ENCODE assay signal across 18 mouse cellular contexts in the genomic region with DNA sequence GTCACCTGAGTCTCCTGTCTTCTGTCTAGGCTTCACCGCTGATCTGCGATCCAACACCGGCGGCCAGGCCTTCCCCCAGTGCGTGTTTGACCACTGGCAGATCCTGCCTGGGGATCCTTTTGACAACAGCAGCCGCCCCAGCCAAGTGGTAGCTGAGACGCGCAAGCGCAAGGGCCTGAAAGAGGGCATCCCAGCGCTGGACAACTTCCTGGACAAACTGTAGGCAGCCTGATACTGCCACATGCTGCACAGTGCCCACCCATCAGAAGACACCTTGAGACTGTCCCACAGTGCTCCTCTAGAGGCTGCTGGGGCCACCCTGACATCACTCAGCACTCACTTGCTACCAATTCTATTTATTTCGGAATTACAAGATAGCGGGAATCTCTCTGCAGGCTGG. TPM values are rescaled to one million over a fixed set of nuclear protein-coding genes. Genes with fewer than 3 reads are reported as not detected.
DNase-seq lines count a peak whose midpoint lies in the region; ATAC-seq lines count a peak whose summit lies in the region.
"Not testable (repeated sequence)": the region's sequence is repeated elsewhere in the genome, so short reads cannot be mapped to it uniquely, and the experiment has no call there.
"Had no signal": no experiment of that assay in that cellular context is flagged by ENCODE, and none has a peak within 500 bp of the region (broad histone marks: within the 10 kb centered on the region; RNA-seq: fewer than 3 reads in every experiment).

No protein-coding gene starts in this region.

- ATAC-seq in embryonic facial prominence, embryonic 15.5 days (ENCODE audit: insufficient number of reproducible peaks, low FRiP score, low TSS enrichment, low read depth); heart, embryonic 11.5 days (replicated peaks; ENCODE audit: insufficient number of reproducible peaks, low FRiP score, low TSS enrichment); hindbrain, embryonic 12.5 days (ENCODE audit: low FRiP score); kidney, embryonic 15.5 days (replicated peaks; ENCODE audit: low FRiP score); liver, embryonic 15.5 days (ENCODE audit: insufficient read depth); midbrain, embryonic 15.5 days (replicated peaks): not testable (repeated sequence)

- 76% methylated on average over 12 of the region's 12 CpGs for WGBS in embryonic facial prominence, embryonic 15.5 days
- 75% methylated on average over 12 of the region's 12 CpGs for WGBS in heart, embryonic 11.5 days (ENCODE audit: insufficient replicate concordance)
- 82% methylated on average over 12 of the region's 12 CpGs for WGBS in hindbrain, embryonic 12.5 days
- 83% methylated on average over 12 of the region's 12 CpGs for WGBS in kidney, embryonic 15.5 days
- 82% methylated on average over 12 of the region's 12 CpGs for WGBS in liver, embryonic 15.5 days (ENCODE audit: insufficient replicate concordance)
- WGBS in midbrain, embryonic 15.5 days = 75% methylated on average over 12 of the region's 12 CpGs

- not testable (repeated sequence) for H3K9ac ChIP-seq in embryonic facial prominence, embryonic 15.5 days; heart, embryonic 11.5 days (ENCODE audit: low read depth, low read length); kidney, embryonic 15.5 days; liver, embryonic 15.5 days; midbrain, embryonic 15.5 days
- peak overlapping the region; percentile 18; the same call in 1 of the 2 replicates for H3K9ac ChIP-seq in hindbrain, embryonic 12.5 days

- H3K4me3 ChIP-seq in embryonic facial prominence, embryonic 15.5 days (replicated peaks); heart, embryonic 11.5 days (ENCODE audit: low read depth, low read length); hindbrain, embryonic 12.5 days; liver, embryonic 15.5 days (replicated peaks); midbrain, embryonic 15.5 days: not testable (repeated sequence)
- peak overlapping the region; percentile 67; the same call in 1 of the 2 replicates for H3K4me3 ChIP-seq in kidney, embryonic 15.5 days (replicated peaks)

- H3K4me2 ChIP-seq in embryonic facial prominence, embryonic 15.5 days (replicated peaks); heart, embryonic 11.5 days; hindbrain, embryonic 12.5 days (replicated peaks); kidney, embryonic 15.5 days; midbrain, embryonic 15.5 days: not testable (repeated sequence)
- H3K4me2 ChIP-seq in liver, embryonic 15.5 days = 0 out of 2 replicates have a peak overlapping the region, but pooled peaks have one; percentile 15

- H3K4me1 ChIP-seq in embryonic facial prominence, embryonic 15.5 days = peaks cover 48% of the 10 kb centered on the region
- H3K4me1 ChIP-seq in heart, embryonic 11.5 days (ENCODE audit: control insufficient read depth, insufficient read depth, low read length) = peaks cover 33% of the 10 kb centered on the region
- peaks cover 40% of the 10 kb centered on the region for H3K4me1 ChIP-seq in hindbrain, embryonic 12.5 days
- H3K4me1 ChIP-seq in kidney, embryonic 15.5 days = peaks cover 67% of the 10 kb centered on the region
- peaks cover 65% of the 10 kb centered on the region for H3K4me1 ChIP-seq in liver, embryonic 15.5 days (replicated peaks)
- peaks cover 38% of the 10 kb centered on the region for H3K4me1 ChIP-seq in midbrain, embryonic 15.5 days

- H3K9me3 ChIP-seq in embryonic facial prominence, embryonic 15.5 days (replicated peaks); heart, embryonic 11.5 days (replicated peaks; ENCODE audit: control insufficient read depth, low read length); hindbrain, embryonic 12.5 days (replicated peaks); kidney, embryonic 15.5 days (replicated peaks); liver, embryonic 15.5 days (replicated peaks); midbrain, embryonic 15.5 days: not testable (repeated sequence)

- peak; percentile 25 for DNase-seq in adrenal gland, adult 2 months

- H3K27ac ChIP-seq in embryonic facial prominence, embryonic 15.5 days (replicated peaks) = peak overlapping the region; percentile 76; the same call in 1 of the 2 replicates
- peak overlapping the region; percentile 62 for H3K27ac ChIP-seq in heart, embryonic 11.5 days (ENCODE audit: low read depth, low read length)
- H3K27ac ChIP-seq in hindbrain, embryonic 12.5 days = 0 out of 2 replicates have a peak overlapping the region, but pooled peaks have one; percentile 48
- peak overlapping the region; percentile 61 for H3K27ac ChIP-seq in kidney, embryonic 15.5 days
- H3K27ac ChIP-seq in liver, embryonic 15.5 days (replicated peaks) = 0 out of 2 replicates have a peak overlapping the region, but pooled peaks have one; percentile 14
- H3K27ac ChIP-seq in midbrain, embryonic 15.5 days = peak overlapping the region; percentile 56; the same call in 1 of the 2 replicates

- peaks cover 67% of the 10 kb centered on the region for H3K36me3 ChIP-seq in embryonic facial prominence, embryonic 15.5 days
- H3K36me3 ChIP-seq in heart, embryonic 11.5 days (ENCODE audit: control insufficient read depth, insufficient read depth, low read length) = peaks cover 50% of the 10 kb centered on the region
- H3K36me3 ChIP-seq in hindbrain, embryonic 12.5 days = peaks cover 67% of the 10 kb centered on the region
- H3K36me3 ChIP-seq in kidney, embryonic 15.5 days = peaks cover 81% of the 10 kb centered on the region
- peaks cover 80% of the 10 kb centered on the region for H3K36me3 ChIP-seq in liver, embryonic 15.5 days (replicated peaks)
- H3K36me3 ChIP-seq in midbrain, embryonic 15.5 days (replicated peaks) = peaks cover 59% of the 10 kb centered on the region

- not testable (repeated sequence) for H3K27me3 ChIP-seq in embryonic facial prominence, embryonic 15.5 days; heart, embryonic 11.5 days (ENCODE audit: control insufficient read depth, insufficient read depth, low read length); hindbrain, embryonic 12.5 days; kidney, embryonic 15.5 days; liver, embryonic 15.5 days; midbrain, embryonic 15.5 days (replicated peaks)

RNA-seq across cellular contexts. Expression of a gene that starts 0.9 kb away (rescaled TPM):
- total RNA-seq in adrenal gland, adult 2 months (2021) = 10 to 100 TPM; 74.6 to 76.7 TPM
- polyA plus RNA-seq in adrenal gland, adult 2 months (2012; rRNA removed) = 100 and 127 TPM in 2 replicates
- polyA plus RNA-seq in embryonic facial prominence, embryonic 15.5 days (2015; fragmentation: Nextera tagmentation; extraction: Ambion mirVana) = 65.4 and 67.7 TPM in 2 replicates
- 44.1 and 47.4 TPM in 2 replicates for polyA plus RNA-seq in heart, embryonic 11.5 days (2014; fragmentation: Nextera tagmentation; extraction: Ambion mirVana)
- 86.4 and 94.5 TPM in 2 replicates for polyA plus RNA-seq in hindbrain, embryonic 12.5 days (2016; fragmentation: Nextera tagmentation; extraction: Ambion mirVana)
- polyA plus RNA-seq in kidney, embryonic 15.5 days (2015; fragmentation: Nextera tagmentation; extraction: Ambion mirVana) = 41.0 and 47.9 TPM in 2 replicates
- polyA plus RNA-seq in liver, embryonic 15.5 days (2015; fragmentation: Nextera tagmentation; extraction: Ambion mirVana) = 16.6 and 17.8 TPM in 2 replicates
- polyA plus RNA-seq in midbrain, embryonic 15.5 days (2015; fragmentation: Nextera tagmentation; extraction: Ambion mirVana) = 66.3 and 67.3 TPM in 2 replicates

RNA-seq across cellular contexts. Expression of a gene that starts 1.8 kb away (rescaled TPM):
- total RNA-seq in adrenal gland, adult 2 months (2021) = not detected
- polyA plus RNA-seq in adrenal gland, adult 2 months (2012; rRNA removed) = 0.12 TPM in 1 of 2 replicates, not detected in the other
- polyA plus RNA-seq in embryonic facial prominence, embryonic 15.5 days (2015; fragmentation: Nextera tagmentation; extraction: Ambion mirVana) = 0.13 and 0.21 TPM in 2 replicates
- polyA plus RNA-seq in heart, embryonic 11.5 days (2014; fragmentation: Nextera tagmentation; extraction: Ambion mirVana) = 0.21 TPM in 1 of 2 replicates, not detected in the other
- polyA plus RNA-seq in hindbrain, embryonic 12.5 days (2016; fragmentation: Nextera tagmentation; extraction: Ambion mirVana) = not detected in 2 replicates
- polyA plus RNA-seq in kidney, embryonic 15.5 days (2015; fragmentation: Nextera tagmentation; extraction: Ambion mirVana) = not detected in 2 replicates
- 0.07 TPM in 1 of 2 replicates, not detected in the other for polyA plus RNA-seq in liver, embryonic 15.5 days (2015; fragmentation: Nextera tagmentation; extraction: Ambion mirVana)
- not detected in 2 replicates for polyA plus RNA-seq in midbrain, embryonic 15.5 days (2015; fragmentation: Nextera tagmentation; extraction: Ambion mirVana)
- total RNA-seq: adrenal gland, postnatal 25 days; forebrain, postnatal 0 days; gastrocnemius, adult 18-20 months; granulocyte monocyte progenitor cell, adult 5-6 weeks; heart, postnatal 25 days; layer of hippocampus, adult 2 months; left cerebral cortex, postnatal 36 days had no signal
- polyA plus RNA-seq: cerebellum, adult 2 months; cortical plate, adult 2 months; kidney, embryonic 16.5 days; liver, embryonic 14.5 days had no signal

RNA-seq across cellular contexts. Expression of a gene that starts 5.4 kb away (rescaled TPM):
- total RNA-seq in adrenal gland, adult 2 months (2021) = 1,000 to 10,000 TPM; 1,393 to 1,508 TPM
- polyA plus RNA-seq in adrenal gland, adult 2 months (2012; rRNA removed) = 1,342 and 1,424 TPM in 2 replicates
- polyA plus RNA-seq in embryonic facial prominence, embryonic 15.5 days (2015; fragmentation: Nextera tagmentation; extraction: Ambion mirVana) = 654 and 688 TPM in 2 replicates
- polyA plus RNA-seq in heart, embryonic 11.5 days (2014; fragmentation: Nextera tagmentation; extraction: Ambion mirVana) = 313 and 338 TPM in 2 replicates
- polyA plus RNA-seq in hindbrain, embryonic 12.5 days (2016; fragmentation: Nextera tagmentation; extraction: Ambion mirVana) = 539 TPM in 2 replicates
- 563 and 597 TPM in 2 replicates for polyA plus RNA-seq in kidney, embryonic 15.5 days (2015; fragmentation: Nextera tagmentation; extraction: Ambion mirVana)
- polyA plus RNA-seq in liver, embryonic 15.5 days (2015; fragmentation: Nextera tagmentation; extraction: Ambion mirVana) = 270 and 306 TPM in 2 replicates
- polyA plus RNA-seq in midbrain, embryonic 15.5 days (2015; fragmentation: Nextera tagmentation; extraction: Ambion mirVana) = 588 and 606 TPM in 2 replicates

RNA-seq across cellular contexts. Expression of a gene that starts 14.1 kb away (rescaled TPM):
- total RNA-seq in adrenal gland, adult 2 months (2021) = 10 to 100 TPM; 27.3 to 29.8 TPM
- 41.4 and 48.6 TPM in 2 replicates for polyA plus RNA-seq in adrenal gland, adult 2 months (2012; rRNA removed)
- polyA plus RNA-seq in embryonic facial prominence, embryonic 15.5 days (2015; fragmentation: Nextera tagmentation; extraction: Ambion mirVana) = 52.0 and 52.7 TPM in 2 replicates
- polyA plus RNA-seq in heart, embryonic 11.5 days (2014; fragmentation: Nextera tagmentation; extraction: Ambion mirVana) = 39.4 and 39.7 TPM in 2 replicates
- 56.7 and 59.2 TPM in 2 replicates for polyA plus RNA-seq in hindbrain, embryonic 12.5 days (2016; fragmentation: Nextera tagmentation; extraction: Ambion mirVana)
- 48.6 and 51.2 TPM in 2 replicates for polyA plus RNA-seq in kidney, embryonic 15.5 days (2015; fragmentation: Nextera tagmentation; extraction: Ambion mirVana)
- 26.0 and 32.6 TPM in 2 replicates for polyA plus RNA-seq in liver, embryonic 15.5 days (2015; fragmentation: Nextera tagmentation; extraction: Ambion mirVana)
- 59.2 and 66.3 TPM in 2 replicates for polyA plus RNA-seq in midbrain, embryonic 15.5 days (2015; fragmentation: Nextera tagmentation; extraction: Ambion mirVana)

RNA-seq across cellular contexts. Expression of a gene that starts 20.0 kb away (rescaled TPM):
- total RNA-seq in adrenal gland, adult 2 months (2021) = not detected
- polyA plus RNA-seq in adrenal gland, adult 2 months (2012; rRNA removed) = not detected in 2 replicates
- polyA plus RNA-seq in embryonic facial prominence, embryonic 15.5 days (2015; fragmentation: Nextera tagmentation; extraction: Ambion mirVana) = 0.36 and 0.54 TPM in 2 replicates
- 2.2 and 3.6 TPM in 2 replicates for polyA plus RNA-seq in heart, embryonic 11.5 days (2014; fragmentation: Nextera tagmentation; extraction: Ambion mirVana)
- polyA plus RNA-seq in hindbrain, embryonic 12.5 days (2016; fragmentation: Nextera tagmentation; extraction: Ambion mirVana) = not detected in 2 replicates
- polyA plus RNA-seq in kidney, embryonic 15.5 days (2015; fragmentation: Nextera tagmentation; extraction: Ambion mirVana) = 0.18 TPM in 1 of 2 replicates, not detected in the other
- 0.09 TPM in 1 of 2 replicates, not detected in the other for polyA plus RNA-seq in liver, embryonic 15.5 days (2015; fragmentation: Nextera tagmentation; extraction: Ambion mirVana)
- 0.14 TPM in 1 of 2 replicates, not detected in the other for polyA plus RNA-seq in midbrain, embryonic 15.5 days (2015; fragmentation: Nextera tagmentation; extraction: Ambion mirVana)
- total RNA-seq: adrenal gland, postnatal 25 days; forebrain, postnatal 0 days; granulocyte monocyte progenitor cell, adult 5-6 weeks had no signal
- polyA plus RNA-seq: forebrain, postnatal 0 days; kidney, embryonic 16.5 days; liver, embryonic 14.5 days had no signal

Comparison
In these comparisons a context has a peak if more than half of its experiments do, and no peak if none do; other contexts are left out.
1. H3K27ac ChIP-seq: peak in every context shown above with its lines; median percentile 76 in embryonic facial prominence, embryonic 15.5 days; 62 in heart, embryonic 11.5 days; 61 in kidney, embryonic 15.5 days; 56 in midbrain, embryonic 15.5 days; 48 in hindbrain, embryonic 12.5 days; 14 in liver, embryonic 15.5 days.